Mouse (Mus musculus): Measurements from ENCODE around the gene Foxd2. TPM values are rescaled to one million over a fixed set of nuclear protein-coding genes. Genes with fewer than 3 reads are reported as not detected.

Gene Foxd2
- total and polyA plus RNA-seq, 3 experiments = 0.14 to 0.32 (median 0.16) TPM

DNA sequence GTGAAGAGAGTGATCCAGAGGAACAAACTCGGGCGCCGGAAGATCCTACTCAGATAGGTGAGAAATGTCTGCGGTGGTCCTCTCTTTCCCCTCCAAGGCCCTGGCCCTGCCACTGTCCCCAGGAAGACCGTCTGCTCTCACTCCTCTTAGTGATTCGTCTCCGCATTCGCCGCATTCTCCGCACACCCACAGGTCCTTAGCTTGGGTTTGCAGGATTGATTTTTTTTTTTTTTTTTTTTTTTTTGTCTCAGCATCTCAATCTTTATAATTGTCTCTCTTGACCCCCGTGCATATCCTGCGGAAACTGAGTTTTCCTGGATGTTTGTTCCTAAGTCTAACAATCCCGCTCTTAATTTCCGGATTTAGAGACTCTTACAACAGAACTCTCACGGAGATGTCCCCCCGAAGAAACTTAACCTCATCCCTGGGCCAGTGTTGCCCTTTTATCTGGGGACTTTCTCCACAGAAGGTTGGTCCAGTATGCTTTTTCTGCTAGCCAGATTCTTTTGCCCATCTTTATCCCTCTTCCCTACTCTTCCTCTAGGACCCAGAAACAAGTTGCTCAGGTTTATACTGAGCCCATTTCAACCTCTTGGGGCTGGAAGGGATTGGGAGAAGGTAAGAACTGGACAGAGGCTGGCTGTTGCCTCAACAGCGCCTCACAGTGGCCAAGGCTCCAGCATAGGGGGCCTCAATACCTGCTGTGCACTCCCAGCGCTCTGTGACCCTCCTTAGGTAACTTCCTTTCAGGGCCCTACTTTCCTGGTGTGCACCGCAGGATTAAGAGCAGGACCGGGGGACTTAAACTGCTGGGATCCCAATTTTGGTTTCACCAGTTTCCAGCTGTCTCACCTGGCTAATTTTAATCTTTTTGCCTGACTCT is 1.2 kb upstream of the Foxd2 start:
- Histone ChIP-seq H3K4me3 (peak overlapping the region; percentile 80), H3K4me1 (ENCODE audit: control insufficient read depth, insufficient read depth, low read length) (no peaks in the 10 kb centered on the region; the same call in 1 of the 2 replicates), H3K79me2 (replicated peaks; ENCODE audit: control insufficient read depth, insufficient read depth, low read length) (no peaks in the 10 kb centered on the region), H3K27ac (no peak overlapping the region; the same call in 1 of the 2 replicates), H3K36me3 (ENCODE audit: control insufficient read depth, insufficient read depth, low read length) (no peaks in the 10 kb centered on the region), H3K27me3 (ENCODE audit: control insufficient read depth, insufficient read depth, low read length) (peaks cover 18% of the 10 kb centered on the region), H3K9ac (ENCODE audit: low read depth, low read length) (peak overlapping the region; percentile 63)
- intact Hi-C loops (cut with DNase I) = loop anchor here (5.0 kb wide), 3 partner anchors 77 to 243 kb away; partner anchors contain the start of genes Cmpk1 and Tal1
- peak; percentile 76 for TF ChIP-seq CTCF (IDR thresholded peaks at IDR 0.05)
- TF ChIP-seq POLR2A (IDR thresholded peaks at IDR 0.05; ENCODE audit: insufficient read depth, low read depth, low read length) = no peak
- no peak for TF ChIP-seq EP300 (IDR thresholded peaks at IDR 0.05; ENCODE audit: insufficient read depth, low read depth, low read length)
- DNase-seq = peak in 1 of 2 experiments; percentile 57
- WGBS = 6% methylated on average over 20 of the region's 20 CpGs

DNA sequence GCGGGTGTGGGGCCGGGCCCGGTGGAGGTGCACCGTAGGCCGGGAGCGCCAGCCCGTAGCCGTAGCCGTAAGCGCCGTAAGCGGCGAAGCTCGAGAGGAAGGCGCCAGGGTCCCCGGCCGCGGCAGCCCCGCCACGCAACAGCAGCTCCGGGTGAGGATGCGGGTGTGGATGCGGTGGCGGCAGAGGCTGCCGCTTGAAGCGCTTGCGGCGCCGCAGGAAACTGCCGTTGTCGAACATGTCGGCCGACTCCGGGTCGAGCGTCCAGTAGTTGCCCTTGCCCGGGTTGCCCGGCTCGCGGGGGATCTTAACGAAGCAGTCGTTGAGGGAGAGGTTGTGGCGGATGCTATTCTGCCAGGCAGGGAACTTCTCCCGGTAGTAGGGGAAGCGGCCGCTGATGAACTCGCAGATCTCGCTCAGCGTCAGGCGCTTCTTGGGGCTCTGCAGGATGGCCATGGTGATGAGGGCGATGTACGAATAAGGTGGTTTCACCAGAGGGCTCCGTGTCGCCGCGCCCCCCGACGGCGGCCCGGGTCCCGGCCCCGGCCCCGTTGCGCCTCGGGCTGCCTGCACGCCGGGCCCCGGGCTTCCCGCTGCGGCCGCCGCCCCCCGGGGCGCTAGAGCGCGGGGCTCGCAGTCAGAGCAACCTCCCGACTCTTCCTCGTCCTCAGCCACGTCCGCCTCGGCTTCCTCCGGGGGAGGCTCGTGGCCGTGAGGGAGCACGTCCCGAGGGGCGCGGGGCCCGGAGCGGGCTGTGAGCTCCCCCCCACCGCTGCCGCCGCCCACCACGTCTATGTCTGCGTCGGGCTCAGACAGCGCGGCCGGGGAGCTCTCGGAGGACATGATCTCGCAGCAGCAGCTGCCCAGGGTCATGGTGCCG is 483 bp downstream of the Foxd2 start:
- Histone ChIP-seq H3K4me1 (ENCODE audit: control insufficient read depth, insufficient read depth, low read length) (no peaks in the 10 kb centered on the region; the same call in 1 of the 2 replicates), H3K9ac (ENCODE audit: low read depth, low read length) (peak overlapping the region; percentile 85), H3K36me3 (ENCODE audit: control insufficient read depth, insufficient read depth, low read length) (no peaks in the 10 kb centered on the region), H3K27ac (peak overlapping the region; percentile 95), H3K27me3 (ENCODE audit: control insufficient read depth, insufficient read depth, low read length) (peaks cover 16% of the 10 kb centered on the region), H3K4me3 (peak overlapping the region; percentile 80), H3K79me2 (replicated peaks; ENCODE audit: control insufficient read depth, insufficient read depth, low read length) (no peaks in the 10 kb centered on the region)
- 2% methylated on average over 102 of the region's 103 CpGs for WGBS
- peak in 1 of 2 experiments; percentile 62 for DNase-seq
- intact Hi-C loops (cut with DNase I) = loop anchor here (5.0 kb wide), 2 partner anchors 79 to 149 kb away; partner anchors contain the start of genes Cmpk1 and Tal1
- TF ChIP-seq CTCF (IDR thresholded peaks at IDR 0.05) (no peak), POLR2A (IDR thresholded peaks at IDR 0.05; ENCODE audit: insufficient read depth, low read depth, low read length) (no peak), EP300 (IDR thresholded peaks at IDR 0.05; ENCODE audit: insufficient read depth, low read depth, low read length) (no peak)

DNA sequence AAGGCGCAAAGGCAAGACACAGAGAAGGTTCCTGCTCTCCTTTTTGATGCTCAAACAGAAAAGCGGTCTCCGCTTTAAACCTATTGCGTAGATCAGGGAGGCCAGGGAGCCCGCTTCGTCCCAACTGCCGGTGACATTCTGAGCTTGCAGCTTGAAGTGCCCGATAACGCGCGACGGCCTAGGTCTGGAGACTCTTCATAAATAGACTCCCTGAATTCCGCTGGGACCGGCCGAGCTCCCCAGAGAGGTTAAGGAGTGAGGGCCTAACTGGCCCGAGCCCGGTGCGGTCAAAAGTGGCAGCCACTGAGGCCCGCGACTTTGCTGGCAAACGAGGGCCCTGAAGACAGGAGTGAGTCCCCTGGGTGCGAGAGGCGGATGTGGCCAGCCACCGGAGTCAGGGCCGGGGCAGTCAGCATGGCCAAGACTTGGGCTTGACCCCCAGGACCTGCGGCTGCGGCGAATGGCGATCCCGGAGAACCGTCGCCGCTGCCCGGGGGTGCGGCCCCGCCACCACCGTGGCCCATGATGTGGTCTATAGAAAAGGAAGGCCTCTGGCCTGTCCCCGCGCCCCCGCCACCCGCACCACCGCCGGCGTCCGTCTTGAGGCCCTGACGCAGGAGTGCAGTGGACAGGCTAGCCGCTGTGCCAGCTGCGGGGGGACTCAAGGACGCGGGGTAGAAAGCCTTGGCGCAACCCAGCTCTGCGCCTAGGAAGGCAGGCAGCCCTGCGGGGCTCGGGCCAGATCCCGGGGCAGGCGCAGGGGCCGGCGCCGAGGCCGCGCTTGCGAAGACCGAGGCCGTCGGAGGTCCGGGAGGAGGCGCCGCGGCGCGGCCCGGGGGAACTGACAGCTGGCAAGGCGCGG is 1.4 kb downstream of the Foxd2 start:
- 13% methylated on average over 74 of the region's 74 CpGs for WGBS
- Histone ChIP-seq H3K79me2 (replicated peaks; ENCODE audit: control insufficient read depth, insufficient read depth, low read length) (no peaks in the 10 kb centered on the region), H3K9ac (ENCODE audit: low read depth, low read length) (peak overlapping the region; percentile 85), H3K27ac (no peak overlapping the region), H3K36me3 (ENCODE audit: control insufficient read depth, insufficient read depth, low read length) (no peaks in the 10 kb centered on the region), H3K4me3 (peak overlapping the region; percentile 80), H3K27me3 (ENCODE audit: control insufficient read depth, insufficient read depth, low read length) (peaks cover 24% of the 10 kb centered on the region), H3K4me1 (ENCODE audit: control insufficient read depth, insufficient read depth, low read length) (peaks cover 1% of the 10 kb centered on the region; the same call in 1 of the 2 replicates)
- intact Hi-C loops (cut with DNase I) = loop anchor here (5.0 kb wide), 2 partner anchors 80 to 150 kb away; partner anchors contain the start of genes Cmpk1 and Tal1
- peak in 1 of 2 experiments; percentile 40 for DNase-seq
- TF ChIP-seq EP300 (IDR thresholded peaks at IDR 0.05; ENCODE audit: insufficient read depth, low read depth, low read length) (no peak), POLR2A (IDR thresholded peaks at IDR 0.05; ENCODE audit: insufficient read depth, low read depth, low read length) (no peak), CTCF (IDR thresholded peaks at IDR 0.05) (no peak)

DNA sequence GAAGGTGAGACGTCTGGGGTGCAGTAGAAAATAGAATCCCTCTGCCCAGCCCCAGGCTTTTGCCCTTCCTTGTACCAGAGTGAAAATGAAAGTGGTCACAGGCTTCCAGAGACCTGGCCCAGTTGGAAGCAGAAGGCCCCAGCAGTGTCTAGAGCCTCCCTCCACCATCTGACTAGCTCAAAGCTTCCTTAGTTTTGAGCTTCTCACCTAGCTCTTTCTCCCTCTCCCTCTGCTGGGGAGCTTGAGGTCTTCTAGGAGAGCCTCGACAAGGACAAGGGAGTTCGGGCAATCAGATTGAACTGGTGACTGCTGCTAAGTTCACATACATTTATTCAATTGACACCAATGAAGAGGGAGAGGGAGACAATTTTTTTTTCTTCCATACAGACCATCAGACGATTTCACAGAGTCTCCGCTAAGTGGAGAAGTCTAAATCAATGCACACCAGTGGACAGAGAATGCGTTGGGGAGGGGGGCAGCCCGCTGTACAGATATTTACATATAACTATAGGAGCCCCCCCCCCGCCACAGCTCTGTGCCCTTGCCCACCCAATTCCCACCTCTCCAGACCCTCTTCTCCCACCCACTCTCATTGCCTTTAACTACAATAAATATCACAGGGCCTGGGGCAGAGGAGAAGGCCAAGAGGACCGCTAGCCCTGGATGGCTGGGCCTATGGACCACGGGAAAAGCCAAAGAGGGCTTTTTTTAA is 2.5 kb downstream of the Foxd2 start:
- Histone ChIP-seq H3K27ac (no peak overlapping the region), H3K36me3 (ENCODE audit: control insufficient read depth, insufficient read depth, low read length) (no peaks in the 10 kb centered on the region), H3K9ac (ENCODE audit: low read depth, low read length) (no peak overlapping the region), H3K79me2 (replicated peaks; ENCODE audit: control insufficient read depth, insufficient read depth, low read length) (no peaks in the 10 kb centered on the region), H3K27me3 (ENCODE audit: control insufficient read depth, insufficient read depth, low read length) (peaks cover 32% of the 10 kb centered on the region), H3K4me3 (no peak overlapping the region), H3K4me1 (ENCODE audit: control insufficient read depth, insufficient read depth, low read length) (peaks cover 1% of the 10 kb centered on the region; the same call in 1 of the 2 replicates)
- intact Hi-C loops (cut with DNase I) = loop anchor here (5.0 kb wide), 2 partner anchors 81 to 151 kb away; partner anchors contain the start of genes Cmpk1 and Tal1
- DNase-seq = no peak
- TF ChIP-seq CTCF (IDR thresholded peaks at IDR 0.05) (no peak), POLR2A (IDR thresholded peaks at IDR 0.05; ENCODE audit: insufficient read depth, low read depth, low read length) (no peak), EP300 (IDR thresholded peaks at IDR 0.05; ENCODE audit: insufficient read depth, low read depth, low read length) (no peak)
- WGBS = 66% methylated on average over 10 of the region's 10 CpGs

Data from heart, adult 2 months (tissue).